Mouse (Mus musculus): ENCODE measurements at regions not wholly inside any gene's neighbourhood (a gene's known extent, or its start where the extent isn't known, plus 50 kb on each side); places are given as distances from the start of the nearest gene placed in this dataset.

DNA sequence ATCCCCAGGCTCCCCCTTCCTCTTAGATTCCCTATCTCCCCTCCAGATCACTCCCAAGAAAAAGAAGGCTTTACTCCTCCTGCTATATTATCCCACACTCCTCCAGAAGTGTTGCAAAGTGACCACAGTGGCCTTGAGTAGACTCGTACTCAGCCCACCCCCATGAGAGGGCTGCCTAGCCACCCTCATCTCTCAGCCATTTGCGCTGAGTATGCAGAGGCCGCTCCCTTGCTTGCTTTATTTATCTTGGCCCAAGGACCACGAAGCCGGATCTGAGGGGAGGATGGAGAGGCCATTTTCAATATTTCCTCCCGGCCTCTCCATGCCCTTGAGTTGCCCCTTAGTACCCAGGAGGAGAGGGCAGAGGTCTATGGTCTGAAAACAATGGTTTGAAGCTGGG, 151.9 kb downstream of the Pja1 start:
- DNase-seq (peak; percentile 48), ATAC-seq (ENCODE audit: insufficient read depth) (peak; percentile 32)
- TF ChIP-seq CTCF (IDR thresholded peaks at IDR 0.05; ENCODE audit: low read depth), result no peak
- no peak overlapping the region for H3K4me3 ChIP-seq (ENCODE audit: low read depth, low read length)
- H3K9ac ChIP-seq, result no peak overlapping the region
- no peak overlapping the region for H3K4me2 ChIP-seq
- no peaks in the 10 kb centered on the region for H3K27me3 ChIP-seq (ENCODE audit: insufficient read depth, low read length)
- H3K27ac ChIP-seq (ENCODE audit: low read depth), result no peak overlapping the region
- H3K4me1 ChIP-seq (ENCODE audit: insufficient read depth), result 0 out of 2 replicates have a peak, but pooled peaks cover 10% of the 10 kb centered on the region
- 23% methylated on average over 6 of the region's 6 CpGs for WGBS
- no peaks in the 10 kb centered on the region for H3K9me3 ChIP-seq (ENCODE audit: low read depth, low read length)
- no peaks in the 10 kb centered on the region for H3K36me3 ChIP-seq (ENCODE audit: insufficient read depth)

DNA sequence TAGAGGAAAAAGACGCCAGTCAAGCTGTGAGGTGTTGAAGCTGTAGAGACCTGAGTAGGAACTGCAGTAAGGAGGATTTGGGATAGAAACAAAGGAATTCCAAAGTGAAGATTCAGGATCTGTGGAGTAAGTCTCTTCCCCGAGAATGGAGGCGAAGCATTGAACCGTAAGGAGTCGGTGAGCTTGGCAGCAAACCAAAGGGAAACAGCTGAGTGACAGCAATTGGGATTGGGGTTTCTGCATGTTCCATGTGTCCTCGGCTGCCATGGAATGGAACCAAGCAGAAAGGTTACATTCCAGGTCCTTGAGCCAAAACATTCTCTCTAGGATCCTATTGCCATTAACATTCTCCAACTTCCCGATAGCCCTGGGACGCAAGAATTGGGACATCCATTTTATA, 152.9 kb downstream of the Pja1 start:
- Histone ChIP-seq H3K9ac (no peak overlapping the region), H3K4me3 (ENCODE audit: low read depth, low read length) (no peak overlapping the region), H3K36me3 (ENCODE audit: insufficient read depth) (no peaks in the 10 kb centered on the region), H3K27me3 (ENCODE audit: insufficient read depth, low read length) (no peaks in the 10 kb centered on the region), H3K4me2 (no peak overlapping the region), H3K9me3 (ENCODE audit: low read depth, low read length) (no peaks in the 10 kb centered on the region), H3K4me1 (ENCODE audit: insufficient read depth) (0 out of 2 replicates have a peak, but pooled peaks cover 10% of the 10 kb centered on the region), H3K27ac (ENCODE audit: low read depth) (peak overlapping the region; percentile 27; the same call in 1 of the 2 replicates)
- 61% methylated on average over 8 of the region's 8 CpGs for WGBS
- ATAC-seq (ENCODE audit: insufficient read depth) (no peak), DNase-seq (peak; percentile 30)
- no peak for TF ChIP-seq CTCF (IDR thresholded peaks at IDR 0.05; ENCODE audit: low read depth)

DNA sequence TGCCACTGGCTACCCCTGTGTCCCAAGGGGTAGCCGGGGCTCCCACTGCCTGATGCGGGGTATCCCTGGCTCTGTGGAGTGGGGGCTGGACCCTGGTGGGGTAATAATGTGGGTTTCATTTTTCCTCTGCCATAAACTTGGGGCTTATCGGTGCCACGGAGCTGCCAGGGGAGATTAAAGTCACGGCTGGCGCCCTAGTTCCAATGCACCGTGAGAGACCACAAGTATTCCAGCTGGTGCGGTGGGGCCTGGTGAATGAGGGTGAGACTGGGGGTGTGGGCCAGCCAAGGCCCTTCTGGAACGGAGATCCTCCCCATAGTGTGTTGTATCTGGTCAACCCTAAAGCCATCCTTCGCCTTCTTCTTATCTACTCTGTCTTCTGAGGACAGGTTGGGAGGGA, 153.3 kb downstream of the Pja1 start:
- ATAC-seq (ENCODE audit: insufficient read depth) (no peak), DNase-seq (no peak)
- Histone ChIP-seq H3K36me3 (ENCODE audit: insufficient read depth) (no peaks in the 10 kb centered on the region), H3K27ac (ENCODE audit: low read depth) (peak overlapping the region; percentile 27; the same call in 1 of the 2 replicates), H3K27me3 (ENCODE audit: insufficient read depth, low read length) (no peaks in the 10 kb centered on the region), H3K4me1 (ENCODE audit: insufficient read depth) (0 out of 2 replicates have a peak, but pooled peaks cover 10% of the 10 kb centered on the region), H3K4me3 (ENCODE audit: low read depth, low read length) (no peak overlapping the region), H3K9me3 (ENCODE audit: low read depth, low read length) (no peaks in the 10 kb centered on the region), H3K9ac (no peak overlapping the region), H3K4me2 (no peak overlapping the region)
- 63% methylated on average over 10 of the region's 10 CpGs for WGBS
- TF ChIP-seq CTCF (IDR thresholded peaks at IDR 0.05; ENCODE audit: low read depth), result no peak

DNA sequence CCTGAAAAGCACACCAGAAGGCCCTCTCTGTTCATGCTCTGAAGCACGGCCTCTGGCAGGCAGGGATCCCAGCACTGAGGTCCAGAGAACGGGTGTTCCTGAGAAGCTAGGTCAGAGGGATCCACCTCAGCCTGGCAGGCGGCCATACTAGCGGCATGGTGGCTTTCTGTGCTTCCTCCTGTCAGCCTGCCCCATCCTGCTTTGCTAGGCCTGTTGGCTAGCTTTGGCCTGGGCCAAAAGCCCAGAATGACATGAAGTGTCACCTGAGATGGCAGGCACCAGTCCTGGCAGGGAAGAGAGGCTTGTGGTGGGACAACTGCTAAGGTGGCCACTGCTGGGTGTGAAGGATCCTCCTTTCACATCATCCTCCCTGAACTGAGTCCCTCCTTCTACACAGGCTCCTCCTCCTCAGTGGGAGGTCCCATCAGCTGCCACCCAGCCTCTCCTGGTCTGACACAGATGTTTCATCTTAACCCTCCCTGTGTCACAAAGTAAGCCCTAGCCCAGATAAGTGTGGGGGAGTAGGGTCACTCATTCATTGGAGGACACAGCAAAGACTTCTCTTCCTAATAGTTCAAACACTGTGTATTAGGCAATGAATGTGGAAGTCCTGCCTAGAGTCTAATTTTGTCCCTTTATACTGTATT, 154.5 kb downstream of the Pja1 start:
- H3K27me3 ChIP-seq (ENCODE audit: insufficient read depth, low read length), result no peaks in the 10 kb centered on the region
- H3K9ac ChIP-seq, result no peak overlapping the region
- peak; percentile 53 for DNase-seq
- no peak overlapping the region for H3K4me3 ChIP-seq (ENCODE audit: low read depth, low read length)
- no peaks in the 10 kb centered on the region for H3K36me3 ChIP-seq (ENCODE audit: insufficient read depth)
- peak overlapping the region; percentile 12; the same call in 1 of the 2 replicates for H3K27ac ChIP-seq (ENCODE audit: low read depth)
- 0 out of 2 replicates have a peak, but pooled peaks cover 10% of the 10 kb centered on the region for H3K4me1 ChIP-seq (ENCODE audit: insufficient read depth)
- TF ChIP-seq CTCF (IDR thresholded peaks at IDR 0.05; ENCODE audit: low read depth), result no peak
- peak; percentile 81 for ATAC-seq (ENCODE audit: insufficient read depth)
- no peak overlapping the region for H3K4me2 ChIP-seq
- 40% methylated on average over 4 of the region's 4 CpGs for WGBS
- H3K9me3 ChIP-seq (ENCODE audit: low read depth, low read length), result no peaks in the 10 kb centered on the region

DNA sequence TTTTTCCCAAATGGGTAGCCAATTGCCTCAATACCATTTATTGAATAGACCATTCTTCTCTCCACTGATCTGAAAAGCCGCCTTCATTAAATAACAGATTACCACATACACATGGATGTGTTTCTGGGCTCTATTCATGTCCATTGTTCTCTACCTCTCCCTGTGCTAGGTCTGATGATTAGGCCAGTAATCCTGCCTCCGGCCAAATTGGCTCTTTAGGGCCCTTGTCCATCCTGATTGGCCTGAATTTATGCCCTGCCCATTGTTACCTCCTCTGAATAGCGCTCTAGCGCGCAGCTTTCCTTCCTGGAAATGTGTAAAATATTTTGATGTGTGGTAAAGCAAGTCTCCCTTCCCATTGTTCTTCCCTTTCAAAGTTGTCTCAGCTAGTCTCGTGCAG, 163.2 kb downstream of the Efnb1 start:
- no peak for TF ChIP-seq CTCF (IDR thresholded peaks at IDR 0.05; ENCODE audit: low read depth)
- 0 out of 2 replicates have a peak, but pooled peaks cover 2% of the 10 kb centered on the region for H3K27me3 ChIP-seq (ENCODE audit: insufficient read depth, low read length)

DNA sequence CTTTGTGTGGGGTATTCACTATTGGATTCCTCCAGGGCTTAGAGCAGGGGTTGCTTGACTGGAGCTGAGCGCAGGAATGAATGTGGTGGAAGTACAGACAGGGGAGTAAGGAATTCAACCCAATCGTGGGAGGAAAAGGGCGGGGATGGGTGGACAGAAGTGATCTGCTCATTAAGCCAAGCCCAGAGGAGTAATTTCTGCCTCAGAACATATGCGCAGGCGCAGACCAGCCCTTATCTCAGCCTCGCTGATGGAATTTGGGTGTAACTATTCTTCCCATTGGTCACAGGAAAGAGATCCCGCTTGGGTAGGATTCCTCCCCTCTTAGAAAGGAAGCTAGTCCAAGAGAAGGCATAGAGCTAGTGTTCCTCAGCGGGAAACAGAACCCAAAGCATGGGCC, 158.8 kb downstream of the Efnb1 start:
- Histone ChIP-seq H3K4me2 (no peak overlapping the region), H3K4me1 (ENCODE audit: insufficient read depth) (0 out of 2 replicates have a peak, but pooled peaks cover 4% of the 10 kb centered on the region), H3K36me3 (ENCODE audit: insufficient read depth) (no peaks in the 10 kb centered on the region), H3K9ac (no peak overlapping the region), H3K27me3 (ENCODE audit: insufficient read depth, low read length) (peaks cover 2% of the 10 kb centered on the region; the same call in 1 of the 2 replicates), H3K4me3 (ENCODE audit: low read depth, low read length) (no peak overlapping the region), H3K27ac (ENCODE audit: low read depth) (no peak overlapping the region), H3K9me3 (ENCODE audit: low read depth, low read length) (no peaks in the 10 kb centered on the region)
- 63% methylated on average over 8 of the region's 8 CpGs for WGBS
- no peak for ATAC-seq (ENCODE audit: insufficient read depth)
- TF ChIP-seq CTCF (IDR thresholded peaks at IDR 0.05; ENCODE audit: low read depth), result no peak
- no peak for DNase-seq

More for the DNA sequence above, 163.2 kb downstream of the Efnb1 start:
- ATAC-seq (ENCODE audit: insufficient read depth) (no peak), DNase-seq (no peak)
- no peak overlapping the region for H3K9ac ChIP-seq
- no peaks in the 10 kb centered on the region for H3K36me3 ChIP-seq (ENCODE audit: insufficient read depth)
- no peaks in the 10 kb centered on the region for H3K9me3 ChIP-seq (ENCODE audit: low read depth, low read length)
- whole genome bisulfite sequencing, result 63% methylated on average over 6 of the region's 6 CpGs
- H3K4me3 ChIP-seq (ENCODE audit: low read depth, low read length), result no peak overlapping the region
- no peaks in the 10 kb centered on the region for H3K4me1 ChIP-seq (ENCODE audit: insufficient read depth)
- no peak overlapping the region for H3K4me2 ChIP-seq
- no peak overlapping the region for H3K27ac ChIP-seq (ENCODE audit: low read depth)

DNA sequence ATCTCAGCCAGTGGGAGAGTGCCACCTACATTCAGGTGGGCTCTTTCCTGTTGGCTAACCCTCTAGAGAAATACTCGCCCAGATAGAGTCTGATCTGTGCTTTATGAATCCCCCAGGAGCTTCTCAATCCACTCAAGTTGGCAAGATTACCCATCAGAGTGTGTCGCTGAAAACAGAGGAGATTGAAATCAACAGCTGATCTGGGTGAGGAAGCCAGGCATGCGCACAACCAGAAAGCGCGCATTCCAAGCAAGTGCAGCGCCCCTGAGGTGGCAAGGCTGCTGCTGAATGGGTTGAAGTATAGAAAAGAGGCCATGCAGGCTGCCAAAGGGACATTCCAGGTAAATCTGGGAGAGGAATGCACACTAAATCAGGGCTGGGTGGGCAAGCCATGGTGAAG, 158.0 kb downstream of the Efnb1 start:
- H3K36me3 ChIP-seq (ENCODE audit: insufficient read depth), result no peaks in the 10 kb centered on the region
- no peak for TF ChIP-seq CTCF (IDR thresholded peaks at IDR 0.05; ENCODE audit: low read depth)
- 0 out of 2 replicates have a peak, but pooled peaks cover 4% of the 10 kb centered on the region for H3K4me1 ChIP-seq (ENCODE audit: insufficient read depth)

More for the DNA sequence above, 158.0 kb downstream of the Efnb1 start:
- peaks cover 2% of the 10 kb centered on the region; the same call in 1 of the 2 replicates for H3K27me3 ChIP-seq (ENCODE audit: insufficient read depth, low read length)
- 70% methylated on average over 6 of the region's 6 CpGs for WGBS
- no peak for DNase-seq
- H3K9ac ChIP-seq, result no peak overlapping the region
- H3K4me3 ChIP-seq (ENCODE audit: low read depth, low read length), result no peak overlapping the region
- no peak for ATAC-seq (ENCODE audit: insufficient read depth)
- H3K9me3 ChIP-seq (ENCODE audit: low read depth, low read length), result no peaks in the 10 kb centered on the region
- no peak overlapping the region for H3K4me2 ChIP-seq
- no peak overlapping the region for H3K27ac ChIP-seq (ENCODE audit: low read depth)
